Mouse (Mus musculus): Measurements from ENCODE around the gene Gabbr2.

DNA sequence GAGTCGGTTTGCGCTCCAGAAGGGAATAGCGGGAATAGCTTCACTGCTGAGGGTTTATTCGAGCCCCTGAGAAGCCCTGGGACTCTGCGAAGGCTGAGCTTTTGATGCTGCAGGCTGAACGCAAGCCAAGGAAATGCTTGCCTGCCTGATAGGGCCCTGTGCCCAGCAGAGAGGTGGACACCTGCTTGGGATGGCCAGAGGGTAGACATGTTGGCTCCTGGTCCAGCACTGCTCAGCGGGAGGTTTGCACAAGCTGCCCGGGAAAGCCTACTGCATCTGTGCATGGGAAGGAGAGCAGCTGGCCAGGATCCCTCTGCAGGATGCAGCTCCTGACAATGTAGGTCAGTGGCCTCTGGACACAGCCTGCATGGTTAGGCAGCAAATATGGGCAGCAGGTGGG, 301.1 kb downstream of the Gabbr2 start:
- TF ChIP-seq MAX (IDR thresholded peaks at IDR 0.05; ENCODE audit: low read length) (no peak), ZNF384 (IDR thresholded peaks at IDR 0.05; ENCODE audit: low read depth, low read length) (no peak), MAFK (IDR thresholded peaks at IDR 0.05; ENCODE audit: insufficient replicate concordance, low read length) (no peak), CTCF (conservative IDR thresholded peaks at IDR 0.05 in 1 of 2, IDR thresholded peaks at IDR 0.05 in 1 of 2; ENCODE audit: low read depth in 2 of 2, low read length in 2 of 2) (no peak), POLR2A (IDR thresholded peaks at IDR 0.05; ENCODE audit: low read depth, low read length) (no peak), UBTF (IDR thresholded peaks at IDR 0.05; ENCODE audit: low read depth, low read length) (no peak), USF1 (IDR thresholded peaks at IDR 0.05; ENCODE audit: low read depth, low read length) (no peak), ELF1 (IDR thresholded peaks at IDR 0.05; ENCODE audit: low read depth, low read length) (no peak), TCF12 (IDR thresholded peaks at IDR 0.05; ENCODE audit: low read depth, low read length) (no peak), SMC3 (IDR thresholded peaks at IDR 0.05; ENCODE audit: low read depth, low read length) (no peak)
